Mouse (Mus musculus): ENCODE results near the gene Mobp.

DNA sequence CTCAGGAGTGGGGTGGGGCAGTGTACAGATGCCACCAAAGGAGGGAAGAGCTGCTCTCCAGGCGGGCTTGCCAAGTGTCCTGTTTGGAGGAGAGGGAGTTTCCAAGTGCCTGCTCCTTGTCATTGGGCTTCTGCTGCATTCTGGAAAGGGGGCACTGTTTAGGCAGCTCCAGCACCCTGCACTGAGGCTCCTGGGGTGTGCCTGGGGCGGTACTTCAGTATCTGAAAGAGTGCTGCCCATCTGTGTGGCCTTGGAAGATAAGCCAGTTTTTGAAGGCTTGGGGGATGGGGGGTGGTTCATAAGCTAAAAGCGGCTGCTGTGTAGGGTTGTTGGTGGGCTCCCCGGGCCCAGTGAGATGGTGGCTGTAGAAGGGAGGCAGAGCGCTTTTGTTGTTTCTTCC lies 33.9 kb upstream of the Mobp start:
- TF ChIP-seq CTCF (IDR thresholded peaks at IDR 0.05; ENCODE audit: insufficient read depth, low read depth, low read length) (no peak), POLR2A (IDR thresholded peaks at IDR 0.05; ENCODE audit: insufficient read depth, low read depth, low read length) (no peak)
